Mouse (Mus musculus): ENCODE data around the gene Sgms2. TPM values are rescaled to one million over a fixed set of nuclear protein-coding genes. Genes with fewer than 3 reads are reported as not detected.

Sgms2 gene
- 4.2 and 4.6 TPM in 2 replicates for polyA plus RNA-seq (2014; fragmentation: Nextera tagmentation; extraction: Ambion mirVana)

DNA sequence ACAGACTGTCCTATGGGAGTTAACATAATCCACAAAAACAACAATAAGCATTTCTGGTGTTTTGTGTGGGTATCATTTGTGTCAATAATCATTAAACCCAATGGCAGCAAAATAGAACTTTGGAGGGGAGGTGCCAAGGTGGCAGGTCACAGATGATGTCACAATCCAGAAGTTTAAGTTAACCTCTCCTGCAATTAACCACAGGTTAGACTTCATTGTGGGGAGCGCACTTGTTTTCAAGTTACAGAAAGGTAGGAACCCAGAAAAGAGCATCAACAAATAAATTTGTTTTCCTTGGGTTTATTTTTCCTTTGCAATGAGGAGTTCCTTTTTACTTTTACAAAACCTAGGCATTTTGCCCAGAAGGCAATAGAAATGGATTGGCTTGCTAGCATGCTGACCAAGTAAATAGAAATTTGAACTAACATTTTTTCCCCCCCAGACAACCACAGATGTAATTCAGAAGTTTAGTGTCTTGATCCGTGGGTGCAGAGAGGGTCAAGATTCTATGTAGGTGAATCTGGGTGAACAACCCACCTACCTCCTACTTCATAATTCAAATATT lies at the start of gene Sgms2:
Gene Sgms2, minus strand, starts transcription at position 51 of the 565 bp plus-strand sequence.
- Histone ChIP-seq H3K27ac (no peak within 1 kb of the TSS), H3K4me2 (replicated peaks) (peak within 1 kb of the TSS; percentile 98), H3K27me3 (ENCODE audit: control insufficient read depth, insufficient read depth, low read length) (peaks cover 58% of the 10 kb centered on the region), H3K4me3 (replicated peaks; ENCODE audit: low read length) (peak within 1 kb of the TSS; percentile 77), H3K9ac (peak within 1 kb of the TSS; percentile 70), H3K9me3 (ENCODE audit: control insufficient read depth, low read length) (no peaks in the 10 kb centered on the region), H3K4me1 (replicated peaks; ENCODE audit: control insufficient read depth, insufficient read depth, low read length) (no peaks in the 10 kb centered on the region), H3K36me3 (replicated peaks; ENCODE audit: control insufficient read depth, insufficient read depth) (no peaks in the 10 kb centered on the region)
- WGBS, result 90% methylated on average over 2 of the region's 2 CpGs
- DNase-seq (ENCODE audit: low spot score) (no peak), ATAC-seq (ENCODE audit: low FRiP score) (no peak)

DNA sequence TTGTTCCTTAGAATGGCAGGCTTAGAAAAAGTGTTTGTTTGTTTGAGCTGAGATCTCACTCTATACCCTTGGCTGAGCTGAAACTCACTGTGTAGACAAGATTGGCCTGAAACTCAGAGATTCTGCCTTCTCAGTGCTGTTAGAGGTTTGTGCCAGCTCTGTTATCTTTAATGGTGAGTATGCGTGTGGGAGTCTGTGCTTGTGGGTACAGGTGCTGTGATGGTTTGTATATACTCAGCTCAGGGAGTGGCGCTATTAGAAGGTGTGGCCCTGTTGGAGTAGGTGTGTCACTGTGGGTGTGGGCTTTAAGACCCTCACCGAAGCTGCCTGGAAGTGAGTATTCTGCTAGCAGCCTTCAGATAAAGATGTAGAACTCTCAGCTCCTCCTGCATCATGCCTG lies 34.0 kb upstream of the Sgms2 start:
- no peaks in the 10 kb centered on the region for H3K9me3 ChIP-seq (ENCODE audit: control insufficient read depth, low read length)
- H3K27ac ChIP-seq, result no peak overlapping the region
- DNase-seq (ENCODE audit: low spot score), result no peak
- no peak overlapping the region for H3K4me3 ChIP-seq (replicated peaks; ENCODE audit: low read length)
- H3K36me3 ChIP-seq (replicated peaks; ENCODE audit: control insufficient read depth, insufficient read depth), result no peaks in the 10 kb centered on the region
- no peak for ATAC-seq (ENCODE audit: low FRiP score)
- H3K4me1 ChIP-seq (replicated peaks; ENCODE audit: control insufficient read depth, insufficient read depth, low read length), result no peaks in the 10 kb centered on the region
- no peaks in the 10 kb centered on the region for H3K27me3 ChIP-seq (ENCODE audit: control insufficient read depth, insufficient read depth, low read length)
- WGBS, result 88% methylated on average over 3 of the region's 3 CpGs
- no peak overlapping the region for H3K9ac ChIP-seq
- no peak overlapping the region for H3K4me2 ChIP-seq (replicated peaks)

DNA sequence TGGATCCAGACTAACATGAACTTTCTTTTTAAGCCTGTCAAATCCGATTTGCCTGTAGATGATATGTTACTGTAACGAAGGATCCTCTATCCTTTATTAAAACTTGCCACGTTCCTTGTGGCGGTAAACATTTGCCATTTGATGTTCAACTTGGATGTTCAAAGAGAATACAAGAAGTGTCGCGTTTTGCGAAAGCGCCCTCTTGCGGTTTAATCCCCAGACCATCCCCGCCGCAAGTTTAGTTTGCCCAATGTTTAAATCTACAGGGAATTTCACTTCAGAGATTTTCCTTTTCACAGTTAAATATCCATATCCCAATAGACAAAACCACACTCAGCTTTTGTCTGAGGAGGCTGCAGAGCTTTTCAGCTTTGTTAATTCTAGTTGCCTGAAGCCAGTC lies 33.6 kb upstream of the Sgms2 start:
- DNase-seq (ENCODE audit: low spot score) (peak; percentile 69), ATAC-seq (ENCODE audit: low FRiP score) (no peak)
- no peaks in the 10 kb centered on the region for H3K27me3 ChIP-seq (ENCODE audit: control insufficient read depth, insufficient read depth, low read length)
- H3K4me3 ChIP-seq (replicated peaks; ENCODE audit: low read length), result no peak overlapping the region
- no peaks in the 10 kb centered on the region for H3K9me3 ChIP-seq (ENCODE audit: control insufficient read depth, low read length)
- H3K4me2 ChIP-seq (replicated peaks), result no peak overlapping the region
- H3K27ac ChIP-seq, result no peak overlapping the region
- no peak overlapping the region for H3K9ac ChIP-seq
- H3K36me3 ChIP-seq (replicated peaks; ENCODE audit: control insufficient read depth, insufficient read depth), result no peaks in the 10 kb centered on the region
- H3K4me1 ChIP-seq (replicated peaks; ENCODE audit: control insufficient read depth, insufficient read depth, low read length), result no peaks in the 10 kb centered on the region
- WGBS, result 20% methylated on average over 11 of the region's 11 CpGs

DNA sequence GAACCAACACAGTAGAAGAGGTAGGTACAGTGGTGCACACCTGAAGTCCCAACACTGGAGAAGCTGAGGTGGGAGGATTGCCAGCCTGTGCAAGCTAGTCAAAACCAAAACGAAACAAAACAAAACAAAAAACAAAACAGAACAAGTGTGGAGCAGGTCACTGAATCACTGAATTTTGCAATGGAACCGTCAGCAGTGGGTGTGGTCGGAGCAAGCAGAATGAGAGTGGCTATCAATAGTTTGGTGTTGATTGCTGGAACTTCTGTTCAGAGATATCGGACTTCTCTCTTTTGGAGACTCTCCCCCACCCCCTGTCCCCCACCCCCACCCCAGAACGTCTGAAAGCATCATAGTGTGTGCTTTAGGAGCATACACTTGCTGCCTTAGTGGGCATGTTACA lies 33.0 kb upstream of the Sgms2 start:
- no peak overlapping the region for H3K27ac ChIP-seq
- no peak overlapping the region for H3K9ac ChIP-seq
- H3K4me3 ChIP-seq (replicated peaks; ENCODE audit: low read length), result no peak overlapping the region
- H3K36me3 ChIP-seq (replicated peaks; ENCODE audit: control insufficient read depth, insufficient read depth), result no peaks in the 10 kb centered on the region
- no peaks in the 10 kb centered on the region for H3K27me3 ChIP-seq (ENCODE audit: control insufficient read depth, insufficient read depth, low read length)
- no peak for ATAC-seq (ENCODE audit: low FRiP score)
- WGBS, result 82% methylated on average over 5 of the region's 5 CpGs
- no peaks in the 10 kb centered on the region for H3K9me3 ChIP-seq (ENCODE audit: control insufficient read depth, low read length)
- no peaks in the 10 kb centered on the region for H3K4me1 ChIP-seq (replicated peaks; ENCODE audit: control insufficient read depth, insufficient read depth, low read length)
- DNase-seq (ENCODE audit: low spot score), result no peak
- H3K4me2 ChIP-seq (replicated peaks), result no peak overlapping the region

DNA sequence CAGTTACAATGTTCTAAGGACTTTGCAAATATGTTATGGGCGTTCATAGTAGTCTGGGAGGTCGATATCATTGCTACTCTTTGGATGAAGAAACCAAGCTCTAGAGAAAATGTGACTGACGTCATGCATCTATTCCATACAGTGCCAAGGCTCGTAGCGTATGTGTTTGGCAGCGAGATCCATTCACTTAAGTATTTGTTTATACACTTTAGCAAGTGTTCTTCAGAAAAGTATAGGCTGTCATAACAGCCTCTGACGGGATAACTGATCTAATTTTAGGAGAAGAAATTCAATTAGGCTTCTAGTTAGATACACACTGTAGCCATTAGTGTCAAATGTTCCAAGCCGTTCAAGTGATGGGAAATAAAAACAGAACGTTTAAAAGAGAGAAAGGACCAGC lies 32.5 kb upstream of the Sgms2 start:
- no peaks in the 10 kb centered on the region for H3K9me3 ChIP-seq (ENCODE audit: control insufficient read depth, low read length)
- no peak overlapping the region for H3K9ac ChIP-seq
- DNase-seq (ENCODE audit: low spot score), result no peak
- no peaks in the 10 kb centered on the region for H3K27me3 ChIP-seq (ENCODE audit: control insufficient read depth, insufficient read depth, low read length)
- H3K36me3 ChIP-seq (replicated peaks; ENCODE audit: control insufficient read depth, insufficient read depth), result no peaks in the 10 kb centered on the region
- no peak for ATAC-seq (ENCODE audit: low FRiP score)
- WGBS, result 88% methylated on average over 9 of the region's 9 CpGs
- H3K4me3 ChIP-seq (replicated peaks; ENCODE audit: low read length), result no peak overlapping the region
- H3K4me2 ChIP-seq (replicated peaks), result no peak overlapping the region
- no peak overlapping the region for H3K27ac ChIP-seq
- no peaks in the 10 kb centered on the region for H3K4me1 ChIP-seq (replicated peaks; ENCODE audit: control insufficient read depth, insufficient read depth, low read length)

DNA sequence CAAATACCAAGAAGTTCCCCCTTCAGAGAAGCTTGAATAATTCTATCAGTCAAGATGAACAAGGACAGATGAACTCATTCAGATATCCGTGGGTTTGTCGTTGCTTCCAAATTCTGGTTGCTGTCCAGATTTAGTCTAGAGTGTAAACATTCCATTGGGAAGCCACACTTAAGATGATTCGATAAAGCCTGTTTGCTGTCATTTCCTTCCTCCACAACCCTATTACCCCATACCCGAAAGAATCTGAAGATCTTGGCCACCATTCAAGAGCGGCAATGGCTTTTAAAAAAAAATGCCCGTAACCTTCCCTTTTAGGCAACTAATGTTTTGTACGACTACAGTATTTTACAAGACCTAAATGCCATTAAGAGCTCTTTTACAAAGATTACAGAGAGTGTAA lies 31.0 kb upstream of the Sgms2 start:
- ATAC-seq (ENCODE audit: low FRiP score), result no peak
- no peak for DNase-seq (ENCODE audit: low spot score)
- Histone ChIP-seq H3K36me3 (replicated peaks; ENCODE audit: control insufficient read depth, insufficient read depth) (no peaks in the 10 kb centered on the region), H3K4me3 (replicated peaks; ENCODE audit: low read length) (no peak overlapping the region), H3K27me3 (ENCODE audit: control insufficient read depth, insufficient read depth, low read length) (no peaks in the 10 kb centered on the region), H3K4me1 (replicated peaks; ENCODE audit: control insufficient read depth, insufficient read depth, low read length) (no peaks in the 10 kb centered on the region), H3K27ac (no peak overlapping the region), H3K9me3 (ENCODE audit: control insufficient read depth, low read length) (no peaks in the 10 kb centered on the region), H3K9ac (no peak overlapping the region), H3K4me2 (replicated peaks) (no peak overlapping the region)
- 87% methylated on average over 7 of the region's 7 CpGs for WGBS

DNA sequence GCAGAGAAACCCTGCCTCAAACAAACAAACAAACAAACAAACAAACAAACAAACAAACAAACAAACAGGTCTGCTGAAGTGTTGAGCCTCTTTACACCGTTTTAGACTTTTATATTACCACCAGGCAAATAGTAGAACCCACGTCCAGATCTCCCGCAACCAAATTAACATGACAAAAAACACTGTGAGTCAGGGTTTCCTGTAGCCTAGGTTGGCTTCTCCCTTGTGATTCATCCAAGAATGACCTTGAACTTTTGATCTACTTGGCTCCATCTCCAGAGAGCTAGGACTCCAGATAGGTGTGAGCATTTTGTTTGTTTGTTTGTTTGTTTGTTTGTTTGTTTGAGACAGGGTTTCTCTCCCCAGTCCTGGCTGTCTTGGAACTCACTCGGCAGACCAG lies 30.0 kb upstream of the Sgms2 start:
- Histone ChIP-seq H3K9me3 (ENCODE audit: control insufficient read depth, low read length) (no peaks in the 10 kb centered on the region), H3K4me1 (replicated peaks; ENCODE audit: control insufficient read depth, insufficient read depth, low read length) (no peaks in the 10 kb centered on the region), H3K9ac (no peak overlapping the region), H3K4me2 (replicated peaks) (no peak overlapping the region), H3K4me3 (replicated peaks; ENCODE audit: low read length) (no peak overlapping the region), H3K27me3 (ENCODE audit: control insufficient read depth, insufficient read depth, low read length) (no peaks in the 10 kb centered on the region), H3K27ac (no peak overlapping the region), H3K36me3 (replicated peaks; ENCODE audit: control insufficient read depth, insufficient read depth) (no peaks in the 10 kb centered on the region)
- ATAC-seq (ENCODE audit: low FRiP score) (no peak), DNase-seq (ENCODE audit: low spot score) (no peak)
- WGBS, result 56% methylated on average over 4 of the region's 4 CpGs

DNA sequence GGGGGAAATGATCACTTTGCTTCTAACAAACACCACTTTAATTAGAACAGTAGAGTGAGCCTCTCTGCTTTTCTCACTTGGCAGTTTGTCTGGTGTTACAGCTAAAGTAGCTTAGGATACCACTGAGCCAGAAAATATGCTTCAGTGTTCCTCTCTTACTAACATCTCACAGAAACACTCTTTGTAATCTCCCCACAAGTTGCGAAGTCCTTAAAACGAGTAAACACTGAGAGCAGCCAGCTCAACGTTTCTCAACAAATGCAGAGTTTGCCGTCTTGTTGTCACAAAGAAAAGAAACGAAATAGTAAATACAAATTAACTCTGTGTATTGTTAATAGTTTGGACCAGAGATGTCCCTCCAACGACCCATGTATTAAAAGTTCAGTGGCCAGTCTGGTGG lies 26.5 kb upstream of the Sgms2 start:
- Histone ChIP-seq H3K9me3 (ENCODE audit: control insufficient read depth, low read length) (no peaks in the 10 kb centered on the region), H3K27me3 (ENCODE audit: control insufficient read depth, insufficient read depth, low read length) (no peaks in the 10 kb centered on the region), H3K27ac (no peak overlapping the region), H3K36me3 (replicated peaks; ENCODE audit: control insufficient read depth, insufficient read depth) (no peaks in the 10 kb centered on the region), H3K4me3 (replicated peaks; ENCODE audit: low read length) (no peak overlapping the region), H3K9ac (no peak overlapping the region), H3K4me1 (replicated peaks; ENCODE audit: control insufficient read depth, insufficient read depth, low read length) (no peaks in the 10 kb centered on the region), H3K4me2 (replicated peaks) (no peak overlapping the region)
- DNase-seq (ENCODE audit: low spot score) (no peak), ATAC-seq (ENCODE audit: low FRiP score) (no peak)
- 81% methylated on average over 6 of the region's 6 CpGs for WGBS

DNA sequence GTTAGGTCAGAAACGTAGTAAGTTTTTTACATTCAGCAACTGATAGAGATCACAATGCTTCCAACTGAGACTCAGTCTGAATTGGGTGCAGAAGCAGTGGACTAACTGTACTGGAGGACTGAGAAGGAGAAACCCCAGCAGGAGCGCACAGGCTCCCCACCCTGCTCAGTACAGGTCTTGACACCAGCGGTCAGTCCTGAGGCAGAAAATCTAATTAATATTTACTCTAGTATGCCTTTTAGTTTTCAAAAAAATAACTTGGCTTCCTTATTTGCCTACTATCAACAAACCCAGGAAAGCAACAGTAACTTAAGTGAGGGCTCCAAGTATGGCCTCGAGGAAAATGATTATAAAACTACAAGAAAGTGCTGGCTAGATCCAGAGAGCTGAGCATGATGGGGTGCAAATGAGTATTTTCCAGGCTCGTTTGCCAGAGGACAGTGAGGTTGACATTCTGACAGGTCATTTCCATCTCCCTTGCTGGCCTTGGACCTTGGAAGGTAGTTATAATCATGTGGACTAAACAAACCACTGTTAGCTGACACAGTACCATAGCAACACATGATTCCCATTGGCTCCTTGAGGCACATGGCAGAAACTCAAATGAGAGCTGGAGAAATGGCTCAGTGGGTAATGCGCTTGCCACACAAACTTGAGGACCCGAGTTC lies 25.3 kb upstream of the Sgms2 start:
- Histone ChIP-seq H3K27ac (no peak overlapping the region), H3K9ac (no peak overlapping the region), H3K4me2 (replicated peaks) (no peak overlapping the region), H3K9me3 (ENCODE audit: control insufficient read depth, low read length) (no peaks in the 10 kb centered on the region), H3K27me3 (ENCODE audit: control insufficient read depth, insufficient read depth, low read length) (no peaks in the 10 kb centered on the region), H3K4me1 (replicated peaks; ENCODE audit: control insufficient read depth, insufficient read depth, low read length) (no peaks in the 10 kb centered on the region), H3K36me3 (replicated peaks; ENCODE audit: control insufficient read depth, insufficient read depth) (no peaks in the 10 kb centered on the region), H3K4me3 (replicated peaks; ENCODE audit: low read length) (no peak overlapping the region)
- ATAC-seq (ENCODE audit: low FRiP score), result no peak
- no peak for DNase-seq (ENCODE audit: low spot score)
- 86% methylated on average over 7 of the region's 7 CpGs for WGBS

DNA sequence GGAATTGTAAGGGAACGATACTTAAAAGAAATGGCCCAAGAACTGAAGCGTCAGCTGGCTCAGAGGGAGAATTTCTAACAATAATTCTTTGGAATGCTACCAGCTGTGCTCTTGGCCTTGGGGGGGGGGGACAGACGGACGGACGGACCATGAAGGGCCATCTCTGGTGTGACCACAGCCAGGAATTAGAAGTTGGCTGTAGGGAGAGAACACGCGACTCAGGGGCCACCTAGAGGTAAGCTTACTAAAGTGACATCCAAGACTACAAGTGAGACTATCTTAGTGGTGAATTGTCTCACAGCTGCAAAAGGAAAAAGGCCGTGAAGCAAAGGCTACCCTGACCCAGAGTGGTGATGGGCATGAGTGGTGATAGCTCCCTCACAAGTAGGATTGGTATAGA lies 20.4 kb upstream of the Sgms2 start:
- 64% methylated on average over 8 of the region's 8 CpGs for WGBS
- Histone ChIP-seq H3K27ac (no peak overlapping the region), H3K4me3 (replicated peaks; ENCODE audit: low read length) (no peak overlapping the region), H3K9ac (no peak overlapping the region), H3K9me3 (ENCODE audit: control insufficient read depth, low read length) (no peaks in the 10 kb centered on the region), H3K4me2 (replicated peaks) (no peak overlapping the region), H3K36me3 (replicated peaks; ENCODE audit: control insufficient read depth, insufficient read depth) (no peaks in the 10 kb centered on the region), H3K27me3 (ENCODE audit: control insufficient read depth, insufficient read depth, low read length) (no peaks in the 10 kb centered on the region; the same call in 1 of the 2 replicates), H3K4me1 (replicated peaks; ENCODE audit: control insufficient read depth, insufficient read depth, low read length) (no peaks in the 10 kb centered on the region)
- ATAC-seq (ENCODE audit: low FRiP score) (no peak), DNase-seq (ENCODE audit: low spot score) (no peak)
